Mouse (Mus musculus) bone marrow macrophage, adult 2 months (primary cell): ENCODE results near the gene B3gnt8. TPM values are rescaled to one million over a fixed set of nuclear protein-coding genes. Genes with fewer than 3 reads are reported as not detected.
A peak's percentile ranks its signal among the peaks of the same experiment; 100 is the strongest.

ENCODE experiments used
- H3K27ac ChIP-seq: 2 replicates; pipeline ENCODE4 v1.5.1; 2012; ENCODE audit warnings: low read depth, low read length; ENCODE audit not compliant: insufficient read depth
- H3K4me1 ChIP-seq: 2 replicates; pipeline ENCODE4 v1.6.1; 2012; ENCODE audit warnings: low read length; ENCODE audit not compliant: control insufficient read depth, insufficient read depth
- H3K4me3 ChIP-seq: 2 replicates; pipeline ENCODE4 v1.5.1; 2012; ENCODE audit warnings: mild to moderate bottlenecking, low read length, moderate library complexity; ENCODE audit not compliant: insufficient read depth
- CTCF ChIP-seq: IDR thresholded peaks from 2 replicates; pipeline ENCODE4 v1.5.1; 2012; ENCODE audit warnings: low read depth, mild to moderate bottlenecking, low read length, moderate library complexity
- POLR2A ChIP-seq: IDR thresholded peaks from 2 replicates; pipeline ENCODE4 v1.6.1; 2012; ENCODE audit warnings: mild to moderate bottlenecking, low read depth, low read length, borderline replicate concordance
- polyA plus RNA-seq: library from polyadenylated mRNA; stranded (reverse); fragments of >200 nt; gene quantifications from 2 replicates; pipeline ENCODE4 v1.2.4, GENCODE M21; 2012; ENCODE audit not compliant: missing spikeins, insufficient read depth, insufficient read length

The B3gnt8 gene
- polyA plus RNA-seq, 1 experiment = 59.1 TPM

GRCm38 (mm10) chr7:25658657-25659472, 32.4 kb downstream of the B3gnt8 start, which contains the start of the genes Bckdha and Exosc5:
TSS of gene Bckdha (minus strand) at chr7:25658981.
TSS of gene Exosc5 (plus strand) at chr7:25659164.
- H3K4me3 ChIP-seq = peak within 1 kb of the TSS; percentile 96
- TF ChIP-seq POLR2A (no peak), CTCF (no peak)
- peaks cover 17% of the 10 kb centered on the region for H3K4me1 ChIP-seq
- peak within 1 kb of the TSS; percentile 80 for H3K27ac ChIP-seq

GRCm38 (mm10) chr7:25666381-25666780, 39.9 kb downstream of the B3gnt8 start:
- no peak overlapping the region for H3K27ac ChIP-seq
- TF ChIP-seq CTCF (no peak), POLR2A (no peak)
- peaks cover 7% of the 10 kb centered on the region for H3K4me1 ChIP-seq
- no peak overlapping the region for H3K4me3 ChIP-seq

GRCm38 (mm10) chr7:25669158-25669557, 42.7 kb downstream of the B3gnt8 start:
- TF ChIP-seq POLR2A (no peak), CTCF (no peak)
- Histone ChIP-seq H3K4me1 (no peaks in the 10 kb centered on the region), H3K27ac (no peak overlapping the region), H3K4me3 (no peak overlapping the region)

- H3K4me3 ChIP-seq = no peak overlapping the region
- H3K4me1 ChIP-seq = no peaks in the 10 kb centered on the region
- TF ChIP-seq POLR2A (no peak), CTCF (no peak)
- no peak overlapping the region for H3K27ac ChIP-seq
These were observed 43.2 kb downstream of the B3gnt8 start for GRCm38 (mm10) chr7:25669631-25670030.

- no peaks in the 10 kb centered on the region for H3K4me1 ChIP-seq
- TF ChIP-seq POLR2A = no peak
- no peak for TF ChIP-seq CTCF
- H3K4me3 ChIP-seq = no peak overlapping the region
- no peak overlapping the region for H3K27ac ChIP-seq
These were observed 43.6 kb downstream of the B3gnt8 start for GRCm38 (mm10) chr7:25670096-25670495.

GRCm38 (mm10) chr7:25671686-25672085, 45.2 kb downstream of the B3gnt8 start:
- Histone ChIP-seq H3K27ac (no peak overlapping the region), H3K4me1 (no peaks in the 10 kb centered on the region), H3K4me3 (no peak overlapping the region)
- no peak for TF ChIP-seq CTCF

- TF ChIP-seq CTCF (peak; percentile 63; the same call in 1 of the 2 replicates), POLR2A (no peak)
- H3K27ac ChIP-seq = no peak overlapping the region
- no peak overlapping the region for H3K4me3 ChIP-seq
- no peaks in the 10 kb centered on the region for H3K4me1 ChIP-seq
These were observed 46.0 kb downstream of the B3gnt8 start for GRCm38 (mm10) chr7:25672442-25672841.

GRCm38 (mm10) chr7:25674297-25674696, 47.8 kb downstream of the B3gnt8 start:
- Histone ChIP-seq H3K4me1 (peaks cover 3% of the 10 kb centered on the region), H3K27ac (no peak overlapping the region), H3K4me3 (peak overlapping the region; percentile 3; the same call in 1 of the 2 replicates)
- no peak for TF ChIP-seq POLR2A
- TF ChIP-seq CTCF = no peak

- Histone ChIP-seq H3K27ac (no peak within 1 kb of the TSS), H3K4me1 (peaks cover 6% of the 10 kb centered on the region), H3K4me3 (peak within 1 kb of the TSS; percentile 3; the same call in 1 of the 2 replicates)
- TF ChIP-seq CTCF (no peak), POLR2A (no peak)
These were observed 48.4 kb downstream of the B3gnt8 start, which contains the start of gene Tmem91 for GRCm38 (mm10) chr7:25674719-25675300. TSS of gene Tmem91 (minus strand) at chr7:25675166.

- Histone ChIP-seq H3K27ac (no peak overlapping the region), H3K4me3 (no peak overlapping the region)
- TF ChIP-seq CTCF (no peak), POLR2A (no peak)
These were observed 49.0 kb downstream of the B3gnt8 start for GRCm38 (mm10) chr7:25675405-25675804.

More at GRCm38 (mm10) chr7:25675405-25675804, 49.0 kb downstream of the B3gnt8 start:
- H3K4me1 ChIP-seq = peaks cover 6% of the 10 kb centered on the region
